Mouse (Mus musculus): ENCODE measurements around the gene Slit3.

The Slit3 gene

DNA sequence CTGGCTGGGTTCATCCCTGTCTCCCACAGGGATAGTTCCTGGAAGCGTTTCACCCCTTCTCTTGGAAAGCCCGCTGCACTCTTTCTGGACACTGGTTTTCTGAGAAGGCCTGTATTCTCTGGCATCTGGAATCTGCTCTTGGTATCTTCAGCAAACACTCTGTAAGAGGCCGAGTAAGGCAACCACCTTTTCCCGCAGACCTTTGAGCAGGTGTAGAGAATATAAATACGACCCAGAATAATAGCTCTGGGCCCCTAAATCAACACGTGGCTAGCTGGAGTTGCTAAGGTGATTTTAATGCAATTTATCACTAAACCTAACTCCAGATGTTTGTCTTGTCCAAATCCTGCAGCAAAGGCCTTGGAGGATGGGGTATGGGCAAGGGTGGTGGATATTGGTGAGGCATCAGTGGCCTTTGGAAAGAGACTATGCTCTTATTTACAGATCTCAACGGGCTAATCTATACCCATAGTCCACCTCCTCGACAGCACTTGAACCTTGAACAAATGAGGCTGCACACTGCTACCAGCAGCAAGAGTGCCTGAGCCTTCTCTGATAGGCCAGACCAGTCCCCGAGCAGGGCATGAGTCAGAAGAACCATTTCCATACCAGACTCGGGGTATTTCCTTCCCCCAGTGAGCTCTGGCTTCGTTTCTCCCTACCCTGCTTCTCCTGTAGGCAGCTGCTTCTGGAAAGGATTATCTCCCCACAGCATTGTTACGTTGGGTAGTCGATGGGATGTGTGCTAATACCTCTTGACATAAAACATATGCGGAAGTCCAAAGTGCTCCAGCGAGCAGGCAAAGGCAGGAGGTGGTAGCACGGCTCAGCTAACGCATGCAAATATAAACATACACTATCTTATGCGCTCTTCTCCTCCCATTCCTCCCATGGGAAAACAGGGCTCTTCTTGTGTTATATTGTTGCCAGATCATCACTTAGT is 484.1 kb downstream of the Slit3 start:
- no peak for DNase-seq (ENCODE audit: low read depth, low spot score)
- no peaks in the 10 kb centered on the region for H3K27me3 ChIP-seq (ENCODE audit: control insufficient read depth, insufficient read depth, low read length, poor library complexity, severe bottlenecking)
- no peaks in the 10 kb centered on the region for H3K36me3 ChIP-seq (ENCODE audit: control insufficient read depth, insufficient read depth, low read length, poor library complexity, severe bottlenecking)

DNA sequence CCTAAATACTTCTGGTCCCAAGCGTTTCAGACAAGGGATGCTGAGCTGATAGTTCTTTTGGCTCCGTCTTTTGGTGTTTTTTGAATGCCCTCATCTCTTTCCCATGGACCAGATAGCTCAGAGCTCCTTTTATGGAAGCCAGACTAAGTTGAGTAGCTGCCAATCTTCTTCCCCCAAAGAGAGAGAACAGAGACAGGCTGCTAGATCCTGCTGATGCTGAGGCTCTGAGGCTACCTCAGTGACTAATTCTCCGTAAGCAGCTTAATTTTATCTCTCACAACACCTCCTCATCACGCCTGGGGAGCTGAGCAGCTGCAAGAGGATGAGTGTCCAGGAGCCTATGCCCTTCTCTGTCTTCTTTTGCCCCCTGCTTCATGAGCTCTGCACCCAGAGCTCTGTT is 486.2 kb downstream of the Slit3 start:
- no peaks in the 10 kb centered on the region for H3K27me3 ChIP-seq (ENCODE audit: control insufficient read depth, insufficient read depth, low read length, poor library complexity, severe bottlenecking)
- no peaks in the 10 kb centered on the region for H3K36me3 ChIP-seq (ENCODE audit: control insufficient read depth, insufficient read depth, low read length, poor library complexity, severe bottlenecking)
- DNase-seq (ENCODE audit: low read depth, low spot score) = no peak

DNA sequence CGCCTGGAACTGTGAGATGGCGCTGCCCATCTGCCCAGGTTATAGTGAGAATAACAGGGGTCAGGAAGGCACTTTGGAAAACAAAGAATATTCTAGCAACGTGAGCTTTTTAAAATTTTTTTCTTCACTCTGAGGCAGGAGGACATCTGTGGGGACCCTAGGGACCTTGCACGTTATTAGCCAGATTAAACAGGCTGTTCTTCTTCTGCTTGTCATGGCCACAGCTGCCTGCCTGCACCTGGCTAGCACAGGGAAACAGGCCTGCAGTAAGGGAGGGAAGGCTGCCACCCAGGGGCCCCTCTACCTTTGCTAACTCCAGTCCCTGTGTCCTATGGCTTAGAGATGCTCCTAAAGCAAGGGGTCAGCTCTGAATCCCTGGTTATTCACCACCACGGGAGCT is 487.8 kb downstream of the Slit3 start:
- DNase-seq (ENCODE audit: low read depth, low spot score) = no peak
- Histone ChIP-seq H3K36me3 (ENCODE audit: control insufficient read depth, insufficient read depth, low read length, poor library complexity, severe bottlenecking) (no peaks in the 10 kb centered on the region), H3K27me3 (ENCODE audit: control insufficient read depth, insufficient read depth, low read length, poor library complexity, severe bottlenecking) (no peaks in the 10 kb centered on the region)

DNA sequence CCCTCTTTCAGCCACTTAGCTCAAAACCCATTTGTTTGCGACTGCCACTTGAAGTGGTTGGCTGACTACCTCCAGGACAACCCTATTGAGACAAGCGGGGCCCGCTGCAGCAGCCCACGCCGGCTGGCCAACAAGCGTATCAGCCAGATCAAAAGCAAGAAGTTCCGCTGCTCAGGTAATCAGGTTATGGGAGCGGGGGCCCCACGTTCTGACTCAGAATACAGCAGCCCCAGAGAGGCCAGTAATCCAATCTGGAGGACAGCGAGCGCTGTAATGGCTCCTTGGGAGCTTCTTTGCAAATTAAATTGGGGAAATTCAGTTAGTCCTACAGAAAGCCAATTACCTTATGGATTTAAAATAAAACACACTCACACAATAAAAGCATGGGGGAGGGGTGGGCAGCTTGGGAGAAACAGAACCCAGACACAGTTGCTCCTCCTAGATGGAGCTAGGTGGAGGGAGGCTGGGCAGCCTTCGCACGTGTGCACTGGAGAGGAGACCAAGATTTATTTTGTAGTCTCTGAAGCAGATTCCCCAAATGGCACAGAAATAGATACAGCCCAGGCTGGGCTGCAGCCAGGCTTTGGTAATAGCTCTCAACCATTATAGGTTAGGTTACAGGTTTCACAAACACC is 491.4 kb downstream of the Slit3 start:
- Histone ChIP-seq H3K36me3 (ENCODE audit: control insufficient read depth, insufficient read depth, low read length, poor library complexity, severe bottlenecking) (no peaks in the 10 kb centered on the region), H3K27me3 (ENCODE audit: control insufficient read depth, insufficient read depth, low read length, poor library complexity, severe bottlenecking) (no peaks in the 10 kb centered on the region)
- DNase-seq (ENCODE audit: low read depth, low spot score) = no peak

DNA sequence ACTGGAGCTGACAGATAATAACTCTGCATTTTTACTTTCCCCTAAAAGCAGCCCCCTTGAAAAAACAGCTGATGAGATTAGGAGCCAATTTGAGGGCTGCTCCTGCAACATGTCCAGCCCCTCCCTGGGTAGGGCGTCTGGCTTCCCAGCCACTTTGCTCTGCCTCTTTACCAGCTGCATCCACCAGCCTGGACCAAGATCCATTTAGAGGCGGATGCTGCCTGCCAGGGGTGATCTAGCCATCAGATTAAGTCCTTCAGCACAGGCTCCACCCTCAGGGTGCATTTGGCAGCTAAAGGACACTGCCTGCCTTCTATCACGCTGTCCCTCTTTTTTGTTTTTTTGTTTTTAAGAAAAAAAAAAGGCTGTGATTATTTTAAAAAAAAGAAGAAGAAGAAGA is 493.5 kb downstream of the Slit3 start:
- DNase-seq (ENCODE audit: low read depth, low spot score) = no peak
- Histone ChIP-seq H3K36me3 (ENCODE audit: control insufficient read depth, insufficient read depth, low read length, poor library complexity, severe bottlenecking) (no peaks in the 10 kb centered on the region), H3K27me3 (ENCODE audit: control insufficient read depth, insufficient read depth, low read length, poor library complexity, severe bottlenecking) (no peaks in the 10 kb centered on the region)

DNA sequence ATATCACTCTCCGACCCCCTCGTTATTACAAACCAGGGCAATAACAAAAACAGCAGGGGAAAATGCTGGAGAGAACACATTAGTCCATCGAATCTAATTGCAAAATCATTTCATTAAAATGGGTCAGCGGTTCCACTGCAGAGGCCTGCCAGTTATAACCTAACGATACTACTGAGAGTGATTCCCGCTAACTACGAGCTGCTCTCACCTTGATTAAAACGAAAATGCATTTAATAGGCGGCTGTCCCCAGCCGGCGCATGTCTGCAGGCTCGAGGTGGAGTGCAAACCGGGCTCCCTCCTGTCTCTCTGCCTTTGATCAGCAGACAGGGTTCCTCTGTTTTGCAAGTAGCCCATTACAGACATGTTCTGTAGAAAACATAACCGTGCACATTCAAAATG is 498.4 kb downstream of the Slit3 start:
- no peak for DNase-seq (ENCODE audit: low read depth, low spot score)
- Histone ChIP-seq H3K36me3 (ENCODE audit: control insufficient read depth, insufficient read depth, low read length, poor library complexity, severe bottlenecking) (no peaks in the 10 kb centered on the region), H3K27me3 (ENCODE audit: control insufficient read depth, insufficient read depth, low read length, poor library complexity, severe bottlenecking) (no peaks in the 10 kb centered on the region)

DNA sequence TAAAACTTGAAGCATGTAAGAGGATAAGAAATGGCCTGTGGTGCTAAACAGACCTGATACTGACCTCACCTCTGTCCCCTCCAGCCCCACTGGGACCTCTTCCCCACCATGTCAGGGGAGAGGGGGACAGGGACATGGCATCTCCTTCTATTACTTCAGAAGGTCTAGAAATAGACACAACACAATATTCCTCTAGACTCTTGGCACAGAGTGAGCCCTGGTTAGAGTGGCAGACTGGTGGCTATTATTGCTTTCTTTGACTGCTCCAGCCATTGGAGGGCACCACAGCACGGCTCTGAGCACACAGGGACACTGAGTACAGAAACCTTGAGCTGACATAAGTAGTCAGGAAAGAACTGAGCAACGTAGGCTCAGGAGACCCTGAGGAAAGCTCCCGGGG is 501.7 kb downstream of the Slit3 start:
- no peaks in the 10 kb centered on the region for H3K36me3 ChIP-seq (ENCODE audit: control insufficient read depth, insufficient read depth, low read length, poor library complexity, severe bottlenecking)
- no peaks in the 10 kb centered on the region for H3K27me3 ChIP-seq (ENCODE audit: control insufficient read depth, insufficient read depth, low read length, poor library complexity, severe bottlenecking)
- DNase-seq (ENCODE audit: low read depth, low spot score) = no peak

DNA sequence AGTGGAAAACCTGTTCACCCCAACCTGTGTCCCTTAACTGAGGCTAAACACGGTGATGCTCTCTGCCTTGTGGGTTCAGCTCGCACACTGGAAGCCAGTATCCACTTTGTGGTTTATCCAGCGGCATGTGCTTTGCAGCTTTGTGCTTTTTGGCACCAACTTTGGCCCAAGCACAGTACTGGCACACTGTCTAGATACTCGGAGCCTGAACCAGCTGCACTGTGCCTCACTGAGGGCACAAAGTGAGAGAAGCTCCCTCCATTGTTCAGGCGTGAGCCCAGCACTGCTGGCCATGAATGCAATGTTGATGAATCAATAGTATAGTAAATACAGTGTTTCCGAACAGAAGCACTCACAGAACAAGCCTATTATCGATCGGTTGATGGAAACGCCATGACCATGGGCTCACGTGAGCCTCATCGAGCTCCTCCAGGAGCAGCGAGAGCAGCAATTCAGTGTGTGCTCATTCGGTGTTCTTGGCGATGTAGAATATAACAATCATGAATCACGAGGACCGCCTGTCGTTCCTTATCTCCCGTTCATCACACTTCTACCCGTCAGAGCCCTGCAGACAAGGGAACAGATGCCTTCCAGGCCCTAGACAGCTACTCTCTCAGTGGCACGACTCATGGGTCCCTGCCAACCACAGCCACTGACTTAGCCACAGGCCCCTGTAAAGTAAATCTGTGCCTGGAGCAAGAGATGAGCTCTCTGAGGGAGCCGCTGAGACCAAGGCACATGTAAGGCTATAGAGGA is 503.7 kb downstream of the Slit3 start:
- DNase-seq (ENCODE audit: low read depth, low spot score) = no peak
- H3K36me3 ChIP-seq (ENCODE audit: control insufficient read depth, insufficient read depth, low read length, poor library complexity, severe bottlenecking) = no peaks in the 10 kb centered on the region
- no peaks in the 10 kb centered on the region for H3K27me3 ChIP-seq (ENCODE audit: control insufficient read depth, insufficient read depth, low read length, poor library complexity, severe bottlenecking)

DNA sequence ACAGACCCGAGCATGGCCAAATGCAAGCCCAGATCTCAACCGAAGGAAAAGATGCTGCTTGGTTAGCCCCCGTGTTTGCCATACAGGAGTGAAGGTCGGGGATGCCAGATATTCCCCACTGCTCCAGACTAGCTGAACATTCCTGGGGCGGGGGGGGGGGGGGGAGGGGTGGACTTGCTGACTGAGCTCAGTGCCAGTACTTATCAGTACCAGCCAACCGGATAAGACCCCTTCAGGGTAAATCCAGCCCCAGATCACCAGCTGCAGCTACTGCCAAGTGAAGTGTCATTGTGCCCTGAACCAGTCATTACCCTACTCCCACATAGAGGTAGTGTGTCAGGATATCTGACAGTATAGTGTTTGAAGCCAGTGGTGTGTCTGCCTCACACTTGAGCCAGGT is 504.6 kb downstream of the Slit3 start:
- no peak for DNase-seq (ENCODE audit: low read depth, low spot score)
- H3K36me3 ChIP-seq (ENCODE audit: control insufficient read depth, insufficient read depth, low read length, poor library complexity, severe bottlenecking) = no peaks in the 10 kb centered on the region
- H3K27me3 ChIP-seq (ENCODE audit: control insufficient read depth, insufficient read depth, low read length, poor library complexity, severe bottlenecking) = no peaks in the 10 kb centered on the region

DNA sequence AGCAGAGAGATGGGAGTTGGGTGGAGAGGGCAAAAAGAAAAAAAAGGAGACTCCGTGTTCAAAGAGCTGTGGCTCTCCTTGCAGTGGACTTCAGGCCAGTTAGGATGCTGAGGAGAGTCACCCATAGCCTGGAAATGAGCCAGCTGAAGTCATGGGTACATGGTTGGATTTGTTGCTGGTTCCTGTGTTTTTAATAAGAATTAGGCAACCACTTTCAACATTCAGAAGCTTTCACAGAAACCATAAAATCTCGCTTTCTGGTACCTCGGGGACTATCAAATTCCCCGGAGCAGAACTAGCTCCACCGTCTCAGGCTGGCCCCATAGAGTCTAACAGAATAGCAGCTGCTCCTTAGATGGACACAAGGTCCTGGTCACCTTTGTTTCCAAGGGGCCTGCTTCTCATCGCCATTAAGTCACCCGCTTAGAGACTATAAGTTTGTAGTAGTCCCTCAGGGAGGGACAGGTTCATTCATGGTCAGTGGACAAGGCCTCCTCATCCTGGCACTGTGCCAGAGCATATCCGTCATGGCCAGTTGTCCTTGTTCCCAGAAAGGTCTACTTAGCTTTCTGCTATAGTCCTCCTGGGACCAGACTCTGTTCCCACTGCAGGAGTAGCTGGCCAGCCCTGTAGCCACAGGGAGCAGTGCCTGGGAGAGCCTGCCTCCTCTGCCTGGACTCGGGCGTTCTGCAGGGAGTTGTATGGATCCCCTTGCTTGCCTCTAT is 505.3 kb downstream of the Slit3 start:
- DNase-seq (ENCODE audit: low read depth, low spot score) = no peak
- Histone ChIP-seq H3K27me3 (ENCODE audit: control insufficient read depth, insufficient read depth, low read length, poor library complexity, severe bottlenecking) (no peaks in the 10 kb centered on the region), H3K36me3 (ENCODE audit: control insufficient read depth, insufficient read depth, low read length, poor library complexity, severe bottlenecking) (no peaks in the 10 kb centered on the region)

DNA sequence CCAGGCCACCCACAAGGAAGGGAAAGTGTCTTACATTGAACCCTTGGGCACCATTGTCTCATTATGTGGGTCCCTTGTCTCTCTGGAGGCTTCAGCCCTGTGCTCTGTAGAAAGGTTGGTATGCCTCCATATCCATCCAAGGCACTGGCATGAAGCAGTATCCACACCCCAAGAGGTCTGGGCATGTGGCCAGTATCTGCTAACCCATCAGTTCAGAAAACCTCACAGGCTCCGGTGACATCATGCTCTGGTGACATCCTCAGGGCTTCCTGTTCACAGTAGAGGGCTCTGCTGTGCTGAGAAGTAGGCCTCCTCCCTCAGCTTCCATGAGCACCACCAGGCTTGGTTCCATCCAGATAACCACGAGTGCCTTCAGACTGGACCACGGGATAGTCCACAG is 506.8 kb downstream of the Slit3 start:
- DNase-seq (ENCODE audit: low read depth, low spot score) = no peak
- H3K27me3 ChIP-seq (ENCODE audit: control insufficient read depth, insufficient read depth, low read length, poor library complexity, severe bottlenecking) = no peaks in the 10 kb centered on the region
- H3K36me3 ChIP-seq (ENCODE audit: control insufficient read depth, insufficient read depth, low read length, poor library complexity, severe bottlenecking) = no peaks in the 10 kb centered on the region

DNA sequence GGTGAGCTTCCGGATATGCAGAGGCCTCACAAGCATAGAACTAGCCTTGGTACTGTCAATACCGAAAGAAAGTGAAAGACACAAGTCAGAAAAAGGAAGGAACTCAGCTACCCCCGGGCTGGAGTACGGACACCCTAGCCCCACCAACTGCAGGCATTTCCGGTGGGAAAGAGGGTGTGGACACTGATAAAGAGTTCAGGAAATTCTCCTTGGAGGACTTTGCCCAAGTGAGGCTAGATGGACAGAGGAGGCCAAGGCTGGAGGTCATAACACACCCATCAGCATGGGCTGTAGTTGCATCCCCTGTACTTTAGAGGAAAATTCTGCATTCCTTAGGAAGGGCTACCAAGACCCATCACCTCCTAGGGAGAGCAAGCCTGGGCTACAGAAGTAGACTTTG is 511.2 kb downstream of the Slit3 start:
- Histone ChIP-seq H3K27me3 (ENCODE audit: control insufficient read depth, insufficient read depth, low read length, poor library complexity, severe bottlenecking) (no peaks in the 10 kb centered on the region), H3K36me3 (ENCODE audit: control insufficient read depth, insufficient read depth, low read length, poor library complexity, severe bottlenecking) (no peaks in the 10 kb centered on the region)
- DNase-seq (ENCODE audit: low read depth, low spot score) = no peak

DNA sequence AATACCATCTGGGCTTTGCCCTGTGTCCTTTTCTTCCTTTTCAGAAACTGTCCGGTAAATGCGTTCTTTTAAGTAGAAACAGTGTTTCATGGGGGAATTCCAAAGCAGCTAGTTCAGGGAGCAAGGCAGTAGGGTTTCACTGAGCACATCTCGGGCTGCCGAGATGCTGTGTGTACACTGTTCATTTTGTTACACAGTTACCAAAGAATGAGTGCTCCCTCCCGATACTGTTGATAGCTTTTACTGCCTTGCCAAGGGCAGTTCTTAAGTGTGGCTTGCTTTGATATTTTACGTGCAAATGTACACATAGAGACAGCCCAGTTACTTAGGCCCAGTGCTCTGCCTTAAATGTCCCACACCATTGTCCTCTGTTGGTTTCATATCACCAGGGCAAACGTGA is 516.1 kb downstream of the Slit3 start:
- Histone ChIP-seq H3K27me3 (ENCODE audit: control insufficient read depth, insufficient read depth, low read length, poor library complexity, severe bottlenecking) (no peaks in the 10 kb centered on the region), H3K36me3 (ENCODE audit: control insufficient read depth, insufficient read depth, low read length, poor library complexity, severe bottlenecking) (no peaks in the 10 kb centered on the region)
- no peak for DNase-seq (ENCODE audit: low read depth, low spot score)

DNA sequence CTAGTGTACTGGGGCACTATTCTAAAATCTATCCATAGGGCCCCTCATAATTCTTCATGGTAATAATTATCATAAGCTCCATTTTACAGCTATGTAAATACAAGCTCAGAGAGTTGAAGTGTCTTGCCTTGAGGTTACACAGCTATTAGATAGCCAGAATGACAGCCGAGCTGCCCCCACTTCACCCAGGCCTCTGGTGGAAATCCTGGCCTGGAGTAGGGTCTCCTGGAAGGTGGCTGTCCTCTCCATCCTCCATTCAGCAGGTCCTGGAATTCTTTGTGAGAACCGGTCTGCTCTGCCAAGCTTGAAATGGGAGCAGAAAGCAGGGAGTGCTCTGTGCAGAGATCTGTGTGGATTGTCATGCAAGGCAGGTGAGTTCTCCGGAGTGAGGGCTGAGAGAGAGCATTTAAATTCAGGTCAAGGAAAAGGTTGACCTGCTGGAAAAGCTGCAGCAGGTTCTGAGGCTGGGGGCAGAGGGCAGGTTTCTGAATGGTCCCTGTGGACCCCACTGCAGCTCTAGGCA is 517.9 kb downstream of the Slit3 start:
- no peaks in the 10 kb centered on the region for H3K36me3 ChIP-seq (ENCODE audit: control insufficient read depth, insufficient read depth, low read length, poor library complexity, severe bottlenecking)

More for the DNA sequence above, 517.9 kb downstream of the Slit3 start:
- H3K27me3 ChIP-seq (ENCODE audit: control insufficient read depth, insufficient read depth, low read length, poor library complexity, severe bottlenecking) = no peaks in the 10 kb centered on the region
- no peak for DNase-seq (ENCODE audit: low read depth, low spot score)

Data from splenic B cell, adult 2 months (primary cell).